Comparison of ENCODE assay signal across 17 mouse cellular contexts in genomic region chr17:49624572-49624971, GRCm38 (mm10). TPM values are rescaled to one million over a fixed set of nuclear protein-coding genes. Genes with fewer than 3 reads are reported as not detected.
DNase-seq lines count a peak whose midpoint lies in the region; ATAC-seq and TF ChIP-seq lines count a peak whose summit lies in the region.
"Had no signal": no experiment of that assay in that cellular context is flagged by ENCODE, and none has a peak within 500 bp of the region (broad histone marks: within the 10 kb centered on the region; RNA-seq: fewer than 3 reads in every experiment).

No protein-coding gene starts in this region.

- H3K27ac ChIP-seq in kidney, embryonic 14.5 days (ENCODE audit: low read depth, low read length): no peak overlapping the region
- H3K27ac ChIP-seq in forebrain, embryonic 11.5 days (ENCODE audit: low read depth, low read length): no peak overlapping the region
- no peak overlapping the region; the same call in 1 of the 2 replicates for H3K27ac ChIP-seq in cerebellum, adult 2 months (ENCODE audit: insufficient read depth, low read length)
- H3K27ac ChIP-seq: hindbrain, postnatal 0 days; limb, embryonic 13.5 days; macrophage; midbrain, embryonic 15.5 days; neural tube, embryonic 12.5 days had no signal

- TF ChIP-seq CTCF in brain, embryonic 14.5 days (IDR thresholded peaks at IDR 0.05; ENCODE audit: borderline replicate concordance, extremely low read depth, insufficient read depth, insufficient read length): no peak
- TF ChIP-seq CTCF in cerebellum, adult 2 months (IDR thresholded peaks at IDR 0.05; ENCODE audit: borderline replicate concordance, insufficient read depth, low read depth, low read length): no peak

- no peaks in the 10 kb centered on the region for H3K9me3 ChIP-seq in kidney, embryonic 14.5 days (ENCODE audit: control insufficient read depth, low read length)
- H3K9me3 ChIP-seq in forebrain, embryonic 11.5 days (ENCODE audit: control insufficient read depth, low read length): no peaks in the 10 kb centered on the region
- H3K9me3 ChIP-seq: limb, embryonic 13.5 days; midbrain, embryonic 15.5 days; neural tube, embryonic 12.5 days had no signal

- no peaks in the 10 kb centered on the region for H3K4me1 ChIP-seq in kidney, embryonic 14.5 days (ENCODE audit: control insufficient read depth, insufficient read depth, low read length)
- H3K4me1 ChIP-seq in forebrain, embryonic 11.5 days (replicated peaks; ENCODE audit: control insufficient read depth, insufficient read depth, low read length): no peaks in the 10 kb centered on the region
- H3K4me1 ChIP-seq in cerebellum, adult 2 months (ENCODE audit: control insufficient read depth, insufficient read depth, low read length): no peaks in the 10 kb centered on the region
- H3K4me1 ChIP-seq: limb, embryonic 13.5 days; midbrain, embryonic 15.5 days; neural tube, embryonic 12.5 days had no signal

- no peaks in the 10 kb centered on the region for H3K27me3 ChIP-seq in kidney, embryonic 14.5 days (ENCODE audit: control insufficient read depth, insufficient read depth, low read length)
- H3K27me3 ChIP-seq in forebrain, embryonic 11.5 days (ENCODE audit: control insufficient read depth, insufficient read depth, low read length): no peaks in the 10 kb centered on the region
- no peaks in the 10 kb centered on the region for H3K27me3 ChIP-seq in cerebellum, adult 2 months (ENCODE audit: control insufficient read depth, insufficient read depth, low read length)
- H3K27me3 ChIP-seq: limb, embryonic 13.5 days; midbrain, embryonic 15.5 days; neural tube, embryonic 12.5 days had no signal

- H3K4me3 ChIP-seq in kidney, embryonic 14.5 days (ENCODE audit: low read length): no peak overlapping the region
- no peak overlapping the region for H3K4me3 ChIP-seq in forebrain, embryonic 11.5 days (ENCODE audit: low read depth, low read length)
- H3K4me3 ChIP-seq in cerebellum, adult 2 months (replicated peaks; ENCODE audit: insufficient read depth, low read depth, low read length): no peak overlapping the region
- H3K4me3 ChIP-seq: limb, embryonic 13.5 days; midbrain, embryonic 15.5 days; neural tube, embryonic 12.5 days had no signal

- H3K36me3 ChIP-seq in kidney, embryonic 14.5 days (ENCODE audit: control insufficient read depth, insufficient read depth, low read length): no peaks in the 10 kb centered on the region
- H3K36me3 ChIP-seq in forebrain, embryonic 11.5 days (ENCODE audit: control insufficient read depth, insufficient read depth, low read length): no peaks in the 10 kb centered on the region
- H3K36me3 ChIP-seq: limb, embryonic 13.5 days; midbrain, embryonic 15.5 days; neural tube, embryonic 12.5 days had no signal

- no peak overlapping the region for H3K4me2 ChIP-seq in kidney, embryonic 14.5 days (replicated peaks; ENCODE audit: low read depth, low read length)
- no peak overlapping the region for H3K4me2 ChIP-seq in forebrain, embryonic 11.5 days (ENCODE audit: low read depth, low read length, severe bottlenecking)
- H3K4me2 ChIP-seq: limb, embryonic 13.5 days; midbrain, embryonic 15.5 days; neural tube, embryonic 12.5 days had no signal

- TF ChIP-seq POLR2A in brain, embryonic 14.5 days (IDR thresholded peaks at IDR 0.05; ENCODE audit: borderline replicate concordance, extremely low read depth, insufficient read depth, insufficient read length, poor library complexity, severe bottlenecking): no peak
- no peak for TF ChIP-seq POLR2A in cerebellum, adult 2 months (IDR thresholded peaks at IDR 0.05; ENCODE audit: borderline replicate concordance, insufficient read depth, low read length)

- 72% methylated on average over 9 of the region's 9 CpGs for WGBS in kidney, embryonic 14.5 days
- 74% methylated on average over 9 of the region's 9 CpGs for WGBS in forebrain, embryonic 11.5 days
- WGBS in cerebellum, adult 2 months: 82% methylated on average over 9 of the region's 9 CpGs

- DNase-seq in adrenal gland, adult 8-10 months: peak; percentile 11
- DNase-seq in adrenal gland, postnatal 4 days (ENCODE audit: low spot score in 2 of 2): no peak
- peak; percentile 19 for DNase-seq in kidney, adult 11 months
- peak; percentile 77 for DNase-seq in 3134 (ENCODE audit: extremely low read depth, insufficient read length, low spot score)
- DNase-seq in brain, embryonic 14.5 days (ENCODE audit: low read depth): peak; percentile 30
- no peak for DNase-seq in forebrain, embryonic 11.5 days (ENCODE audit: low spot score)
- no peak for DNase-seq in cerebellum, adult 2 months
- DNase-seq: B cell, adult 2 months; layer of hippocampus, postnatal 36 days; lung, adult 18-20 months had no signal

- H3K9ac ChIP-seq in kidney, embryonic 14.5 days (ENCODE audit: low read depth, low read length): no peak overlapping the region
- H3K9ac ChIP-seq in forebrain, embryonic 11.5 days (ENCODE audit: low read length): no peak overlapping the region
- H3K9ac ChIP-seq: limb, embryonic 13.5 days; midbrain, embryonic 15.5 days; neural tube, embryonic 12.5 days had no signal

- ATAC-seq in kidney, embryonic 14.5 days (ENCODE audit: low FRiP score, low TSS enrichment): no peak
- ATAC-seq in forebrain, embryonic 11.5 days (replicated peaks; ENCODE audit: low FRiP score): no peak
- ATAC-seq: hindbrain, postnatal 0 days; midbrain, embryonic 15.5 days had no signal

RNA-seq across cellular contexts. Expression of gene Kif6, which starts 9.6 kb away (rescaled TPM):
- total RNA-seq in adrenal gland, adult 8-10 months (2022): 1 to 10 TPM in 2 of 4 experiments, under 1 TPM in 2; 0.59 to 1.2 (median 0.86) TPM
- total RNA-seq in adrenal gland, postnatal 4 days (2021): 1 to 10 TPM in 1 of 2 experiments, under 1 TPM in 1; 0.79 to 2.0 TPM
- polyA plus RNA-seq in kidney, embryonic 14.5 days (2014; fragmentation: Nextera tagmentation; extraction: Ambion mirVana): 1.7 and 2.0 TPM in 2 replicates
- polyA plus RNA-seq in brain, embryonic 14.5 days (2012; rRNA removed): 1.4 and 1.9 TPM in 2 replicates
- polyA plus RNA-seq in forebrain, embryonic 11.5 days (2014; fragmentation: Nextera tagmentation; extraction: Ambion mirVana): 3.1 and 3.4 TPM in 2 replicates
- 1.6 and 1.7 TPM in 2 replicates for polyA plus RNA-seq in cerebellum, adult 2 months (2012; rRNA removed)
- total RNA-seq: granulocyte monocyte progenitor cell, adult 5-6 weeks had no signal
- polyA plus RNA-seq: macrophage had no signal

Comparison
In these comparisons a context has a peak if more than half of its experiments do, and no peak if none do; other contexts are left out.
1. DNase-seq: peak in adrenal gland, adult 8-10 months (single experiment), kidney, adult 11 months (single experiment), 3134 (single experiment) and brain, embryonic 14.5 days (single experiment); none in adrenal gland, postnatal 4 days (0 of 2), forebrain, embryonic 11.5 days (single experiment) and cerebellum, adult 2 months (0 of 2).